In the genomic region with DNA sequence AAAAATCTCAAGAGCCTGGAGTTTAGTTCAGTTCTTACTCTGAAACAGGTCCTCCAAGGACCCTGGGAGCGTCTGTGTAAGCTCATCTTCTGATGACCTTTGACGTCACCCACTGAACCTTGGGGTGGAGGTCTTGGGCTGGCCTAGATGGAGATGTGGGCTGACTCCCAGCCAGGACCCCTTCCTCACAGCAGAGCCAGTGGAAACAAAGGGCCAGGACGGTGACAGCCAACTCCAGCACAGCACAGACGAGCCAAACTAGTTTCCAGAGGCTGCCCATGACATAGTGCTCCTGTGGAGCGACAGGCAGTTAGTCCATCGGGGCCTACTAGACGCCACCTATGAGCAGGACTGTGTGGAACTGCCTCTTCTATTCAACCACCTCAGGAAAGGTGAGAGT, we compare ENCODE assay signal across 12 mouse cellular contexts. TPM values are rescaled to one million over a fixed set of nuclear protein-coding genes. Genes with fewer than 3 reads are reported as not detected.
DNase-seq lines count a peak whose midpoint lies in the region; ATAC-seq and TF ChIP-seq lines count a peak whose summit lies in the region.
"Had no signal": no experiment of that assay in that cellular context is flagged by ENCODE, and none has a peak within 500 bp of the region (broad histone marks: within the 10 kb centered on the region; RNA-seq: fewer than 3 reads in every experiment).

No protein-coding gene starts in this region.

- no peaks in the 10 kb centered on the region; the same call in 1 of the 2 replicates for H3K4me1 ChIP-seq in cerebellum, adult 2 months (ENCODE audit: control insufficient read depth, insufficient read depth, low read length)
- no peaks in the 10 kb centered on the region for H3K4me1 ChIP-seq in heart, embryonic 11.5 days (ENCODE audit: control insufficient read depth, insufficient read depth, low read length)
- H3K4me1 ChIP-seq in liver, embryonic 14.5 days (replicated peaks; ENCODE audit: control insufficient read depth in 2 of 2, insufficient read depth in 2 of 2, low read length in 1 of 2): no peaks in the 10 kb centered on the region
- no peaks in the 10 kb centered on the region for H3K4me1 ChIP-seq in liver, embryonic 11.5 days (replicated peaks; ENCODE audit: control insufficient read depth, insufficient read depth, low read length)
- H3K4me1 ChIP-seq: limb, embryonic 15.5 days had no signal

- 53% methylated on average over 7 of the region's 7 CpGs for WGBS in cerebellum, adult 2 months
- 75% methylated on average over 7 of the region's 7 CpGs for WGBS in heart, embryonic 11.5 days (ENCODE audit: insufficient replicate concordance)
- WGBS in liver, embryonic 14.5 days (ENCODE audit: insufficient replicate concordance): 76% methylated on average over 7 of the region's 7 CpGs
- WGBS in liver, embryonic 11.5 days: 75% methylated on average over 7 of the region's 7 CpGs

- no peak for TF ChIP-seq EP300 in liver, embryonic 14.5 days (IDR thresholded peaks at IDR 0.05; ENCODE audit: low read depth)

- no peak overlapping the region for H3K4me3 ChIP-seq in cerebellum, adult 2 months (replicated peaks; ENCODE audit: insufficient read depth, low read depth, low read length)
- no peak overlapping the region for H3K4me3 ChIP-seq in heart, embryonic 11.5 days (ENCODE audit: low read depth, low read length)
- H3K4me3 ChIP-seq in liver, embryonic 14.5 days (ENCODE audit: insufficient read depth in 1 of 2, low read depth in 2 of 2, low read length in 2 of 2): no peak overlapping the region
- H3K4me3 ChIP-seq in liver, embryonic 11.5 days (ENCODE audit: low read depth, low read length): no peak overlapping the region
- H3K4me3 ChIP-seq: limb, embryonic 15.5 days had no signal

- no peak for TF ChIP-seq CTCF in cerebellum, adult 2 months (IDR thresholded peaks at IDR 0.05; ENCODE audit: borderline replicate concordance, insufficient read depth, low read depth, low read length)
- TF ChIP-seq CTCF in liver, embryonic 14.5 days (IDR thresholded peaks at IDR 0.05; ENCODE audit: low read depth): no peak

- H3K4me2 ChIP-seq in heart, embryonic 11.5 days: no peak overlapping the region
- H3K4me2 ChIP-seq in liver, embryonic 14.5 days (ENCODE audit: low read depth): no peak overlapping the region
- no peak overlapping the region for H3K4me2 ChIP-seq in liver, embryonic 11.5 days
- H3K4me2 ChIP-seq: limb, embryonic 15.5 days had no signal

- H3K27me3 ChIP-seq in cerebellum, adult 2 months (ENCODE audit: control insufficient read depth, insufficient read depth, low read length): no peaks in the 10 kb centered on the region
- no peaks in the 10 kb centered on the region for H3K27me3 ChIP-seq in heart, embryonic 11.5 days (ENCODE audit: control insufficient read depth, insufficient read depth, low read length)
- no peaks in the 10 kb centered on the region for H3K27me3 ChIP-seq in liver, embryonic 14.5 days (ENCODE audit: control insufficient read depth, insufficient read depth, low read length)
- no peaks in the 10 kb centered on the region for H3K27me3 ChIP-seq in liver, embryonic 11.5 days (replicated peaks; ENCODE audit: control insufficient read depth, insufficient read depth, low read length)
- H3K27me3 ChIP-seq: limb, embryonic 15.5 days had no signal

- ATAC-seq in cerebellum, adult (ENCODE audit: insufficient number of reproducible peaks, low FRiP score, low TSS enrichment): no peak
- ATAC-seq in heart, embryonic 11.5 days (replicated peaks; ENCODE audit: insufficient number of reproducible peaks, low FRiP score, low TSS enrichment): no peak
- ATAC-seq in liver, embryonic 14.5 days (ENCODE audit: insufficient read depth): peak; percentile 8; the same call in 1 of the 2 replicates
- no peak for ATAC-seq in liver, embryonic 11.5 days (replicated peaks; ENCODE audit: low FRiP score)

- DNase-seq in cerebellum, adult 2 months: peak; percentile 1 to 17
- DNase-seq in heart, adult 18-20 months: peak; percentile 1
- no peak for DNase-seq in liver, embryonic 14.5 days (ENCODE audit: low read depth in 3 of 3, low spot score in 3 of 3)
- DNase-seq in liver, embryonic 11.5 days (ENCODE audit: low spot score): no peak
- DNase-seq in thymus, postnatal 4 days: peak; percentile 4
- DNase-seq in thymus, postnatal 0 days (ENCODE audit: low spot score): no peak
- DNase-seq: embryo, embryonic 11 days; kidney, adult 9 months; thymus, adult 18-20 months had no signal

- H3K9me3 ChIP-seq in heart, embryonic 11.5 days (replicated peaks; ENCODE audit: control insufficient read depth, low read length): no peaks in the 10 kb centered on the region
- H3K9me3 ChIP-seq in liver, embryonic 14.5 days (ENCODE audit: control insufficient read depth, low read length): no peaks in the 10 kb centered on the region
- H3K9me3 ChIP-seq in liver, embryonic 11.5 days (ENCODE audit: control insufficient read depth, low read length): no peaks in the 10 kb centered on the region
- H3K9me3 ChIP-seq: limb, embryonic 15.5 days had no signal

- no peak overlapping the region for H3K27ac ChIP-seq in cerebellum, adult 2 months (ENCODE audit: insufficient read depth, low read length)
- H3K27ac ChIP-seq in heart, embryonic 11.5 days (ENCODE audit: low read depth, low read length): no peak overlapping the region
- no peak overlapping the region for H3K27ac ChIP-seq in liver, embryonic 14.5 days
- no peak overlapping the region for H3K27ac ChIP-seq in liver, embryonic 11.5 days (ENCODE audit: low read depth, low read length)
- H3K27ac ChIP-seq: limb, embryonic 15.5 days had no signal

- no peak overlapping the region for H3K9ac ChIP-seq in heart, embryonic 11.5 days (ENCODE audit: low read depth, low read length)
- H3K9ac ChIP-seq in liver, embryonic 14.5 days (replicated peaks): no peak overlapping the region
- no peak overlapping the region for H3K9ac ChIP-seq in liver, embryonic 11.5 days (ENCODE audit: low read depth, low read length)
- H3K9ac ChIP-seq: limb, embryonic 15.5 days had no signal

- no peak for TF ChIP-seq POLR2A in cerebellum, adult 2 months (IDR thresholded peaks at IDR 0.05; ENCODE audit: borderline replicate concordance, insufficient read depth, low read length)

- H3K36me3 ChIP-seq in heart, embryonic 11.5 days (ENCODE audit: control insufficient read depth, insufficient read depth, low read length): peaks cover under 1% of the 10 kb centered on the region; the same call in 1 of the 2 replicates
- H3K36me3 ChIP-seq in liver, embryonic 14.5 days (replicated peaks; ENCODE audit: control insufficient read depth, insufficient read depth, low read depth): peaks cover 6% of the 10 kb centered on the region
- peaks cover 9% of the 10 kb centered on the region; the same call in 1 of the 2 replicates for H3K36me3 ChIP-seq in liver, embryonic 11.5 days (ENCODE audit: control insufficient read depth, insufficient read depth, low read length)

RNA-seq across cellular contexts. Expression of a gene that starts 16.7 kb away (rescaled TPM):
- 98.5 and 99.2 TPM in 2 replicates for polyA plus RNA-seq in cerebellum, adult 2 months (2012; rRNA removed)
- total RNA-seq in heart, adult 18-20 months (2021): 1 to 10 TPM; 8.6 to 8.8 TPM
- polyA plus RNA-seq in heart, embryonic 11.5 days (2014; fragmentation: Nextera tagmentation; extraction: Ambion mirVana): 9.2 and 10.2 TPM in 2 replicates
- polyA plus RNA-seq in liver, embryonic 14.5 days (2012; rRNA removed): 9.4 and 9.6 TPM in 2 replicates
- 4.7 and 5.5 TPM in 2 replicates for polyA plus RNA-seq in liver, embryonic 14.5 days (2014; fragmentation: Nextera tagmentation; extraction: Ambion mirVana)
- polyA plus RNA-seq in liver, embryonic 11.5 days (2014; fragmentation: Nextera tagmentation; extraction: Ambion mirVana): 16.1 and 17.9 TPM in 2 replicates
- polyA plus RNA-seq in thymus, postnatal 0 days (2015; fragmentation: Nextera tagmentation; extraction: Ambion mirVana): 9.7 and 11.6 TPM in 2 replicates

RNA-seq across cellular contexts. Expression of a gene that starts 16.7 kb away (rescaled TPM):
- 69.9 and 70.1 TPM in 2 replicates for polyA plus RNA-seq in cerebellum, adult 2 months (2012; rRNA removed)
- total RNA-seq in heart, adult 18-20 months (2021): 10 to 100 TPM; 10.4 to 12.8 TPM
- 30.6 and 32.9 TPM in 2 replicates for polyA plus RNA-seq in heart, embryonic 11.5 days (2014; fragmentation: Nextera tagmentation; extraction: Ambion mirVana)
- 16.8 and 19.4 TPM in 2 replicates for polyA plus RNA-seq in liver, embryonic 14.5 days (2012; rRNA removed)
- 12.9 and 14.9 TPM in 2 replicates for polyA plus RNA-seq in liver, embryonic 14.5 days (2014; fragmentation: Nextera tagmentation; extraction: Ambion mirVana)
- polyA plus RNA-seq in liver, embryonic 11.5 days (2014; fragmentation: Nextera tagmentation; extraction: Ambion mirVana): 48.5 and 49.1 TPM in 2 replicates
- polyA plus RNA-seq in thymus, postnatal 0 days (2015; fragmentation: Nextera tagmentation; extraction: Ambion mirVana): 39.9 and 42.5 TPM in 2 replicates

RNA-seq across cellular contexts. Expression of a gene that starts 35.4 kb away (rescaled TPM):
- 78.4 and 83.8 TPM in 2 replicates for polyA plus RNA-seq in cerebellum, adult 2 months (2012; rRNA removed)
- 10 to 100 TPM; 53.0 to 55.9 TPM for total RNA-seq in heart, adult 18-20 months (2021)
- polyA plus RNA-seq in heart, embryonic 11.5 days (2014; fragmentation: Nextera tagmentation; extraction: Ambion mirVana): 89.5 and 91.6 TPM in 2 replicates
- 19.9 and 36.9 TPM in 2 replicates for polyA plus RNA-seq in liver, embryonic 14.5 days (2012; rRNA removed)
- 61.5 and 62.3 TPM in 2 replicates for polyA plus RNA-seq in liver, embryonic 14.5 days (2014; fragmentation: Nextera tagmentation; extraction: Ambion mirVana)
- 123 TPM in 2 replicates for polyA plus RNA-seq in liver, embryonic 11.5 days (2014; fragmentation: Nextera tagmentation; extraction: Ambion mirVana)
- polyA plus RNA-seq in thymus, postnatal 0 days (2015; fragmentation: Nextera tagmentation; extraction: Ambion mirVana): 117 and 128 TPM in 2 replicates

RNA-seq across cellular contexts. Expression of a gene that starts 38.9 kb away (rescaled TPM):
- polyA plus RNA-seq in cerebellum, adult 2 months (2012; rRNA removed): 50.1 and 52.2 TPM in 2 replicates
- total RNA-seq in heart, adult 18-20 months (2021): 10 to 100 TPM; 14.7 to 14.9 TPM
- 40.7 and 45.6 TPM in 2 replicates for polyA plus RNA-seq in heart, embryonic 11.5 days (2014; fragmentation: Nextera tagmentation; extraction: Ambion mirVana)
- 16.7 and 22.1 TPM in 2 replicates for polyA plus RNA-seq in liver, embryonic 14.5 days (2012; rRNA removed)
- 34.0 and 34.6 TPM in 2 replicates for polyA plus RNA-seq in liver, embryonic 14.5 days (2014; fragmentation: Nextera tagmentation; extraction: Ambion mirVana)
- 79.3 and 86.8 TPM in 2 replicates for polyA plus RNA-seq in liver, embryonic 11.5 days (2014; fragmentation: Nextera tagmentation; extraction: Ambion mirVana)
- polyA plus RNA-seq in thymus, postnatal 0 days (2015; fragmentation: Nextera tagmentation; extraction: Ambion mirVana): 84.9 and 92.2 TPM in 2 replicates

RNA-seq across cellular contexts. Expression of a gene that starts 39.0 kb away (rescaled TPM):
- 40.5 and 45.1 TPM in 2 replicates for polyA plus RNA-seq in cerebellum, adult 2 months (2012; rRNA removed)
- 1 to 10 TPM; 6.2 to 8.0 TPM for total RNA-seq in heart, adult 18-20 months (2021)
- polyA plus RNA-seq in heart, embryonic 11.5 days (2014; fragmentation: Nextera tagmentation; extraction: Ambion mirVana): 12.2 and 12.8 TPM in 2 replicates
- polyA plus RNA-seq in liver, embryonic 14.5 days (2012; rRNA removed): 5.6 and 6.6 TPM in 2 replicates
- polyA plus RNA-seq in liver, embryonic 14.5 days (2014; fragmentation: Nextera tagmentation; extraction: Ambion mirVana): 7.6 and 9.4 TPM in 2 replicates
- 16.4 and 16.9 TPM in 2 replicates for polyA plus RNA-seq in liver, embryonic 11.5 days (2014; fragmentation: Nextera tagmentation; extraction: Ambion mirVana)
- polyA plus RNA-seq in thymus, postnatal 0 days (2015; fragmentation: Nextera tagmentation; extraction: Ambion mirVana): 9.4 and 11.4 TPM in 2 replicates

Comparison
In these comparisons a context has a peak if more than half of its experiments do, and no peak if none do; other contexts are left out.
1. DNase-seq: peak in cerebellum, adult 2 months (2 of 2), heart, adult 18-20 months (2 of 2) and thymus, postnatal 4 days (single experiment); none in liver, embryonic 14.5 days (0 of 3), liver, embryonic 11.5 days (single experiment) and thymus, postnatal 0 days (single experiment).